Mouse (Mus musculus) liver, postnatal 0 days (tissue): ENCODE measurements at regions not wholly inside any gene's neighbourhood (a gene's known extent, or its start where the extent isn't known, plus 50 kb on each side); places are given as distances from the start of the nearest gene placed in this dataset.

ENCODE experiments used
- CTCF ChIP-seq: sonication (generic); IDR thresholded peaks from 2 replicates; pipeline ENCODE4 v1.5.1; 2016; ENCODE audit warnings: antibody characterized with exemption, low read depth
- EP300 ChIP-seq: IDR thresholded peaks from 2 replicates; pipeline ENCODE4 v1.6.1; 2016; ENCODE audit warnings: antibody characterized with exemption, low read depth, mild to moderate bottlenecking

DNA sequence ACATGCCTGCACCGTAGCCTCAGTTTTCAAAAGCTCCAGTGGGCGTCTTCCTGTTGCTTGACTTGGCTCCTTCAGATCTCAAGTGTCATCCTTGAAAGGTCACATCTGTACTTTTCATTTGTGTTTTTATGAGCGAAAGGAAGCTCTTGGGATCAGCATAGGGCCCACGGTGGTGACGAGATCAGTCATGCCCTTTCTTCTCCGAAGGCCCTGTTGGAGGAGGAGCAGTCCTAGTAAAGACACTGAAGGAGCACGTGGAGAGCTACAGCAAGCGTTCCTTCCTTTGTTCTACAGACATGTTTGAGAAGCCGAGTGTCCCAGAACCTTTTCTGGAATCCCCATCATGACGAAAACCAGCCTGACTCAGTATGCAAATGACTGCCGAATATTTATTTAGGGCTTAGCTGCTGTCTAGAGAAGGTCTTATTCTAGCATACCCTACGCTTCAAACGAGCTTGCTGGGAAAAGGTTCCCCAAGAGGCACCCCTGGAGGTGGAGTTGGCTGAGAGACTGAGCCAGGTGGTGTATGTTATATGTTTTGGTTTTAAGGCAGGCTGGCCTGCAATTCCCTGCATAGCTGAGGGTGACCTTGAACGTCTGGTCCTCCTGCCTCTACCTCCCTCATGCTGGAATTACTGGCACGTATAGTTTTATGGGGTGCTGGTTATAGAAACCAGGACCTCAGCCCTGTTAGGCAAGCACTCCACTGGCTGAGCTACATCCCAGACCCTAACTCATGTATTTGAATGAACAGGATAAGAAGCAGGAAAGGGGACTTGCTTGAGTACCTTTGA, 285.1 kb upstream of the Cdh5 start:
- TF ChIP-seq CTCF: no peak
- TF ChIP-seq EP300: no peak
